Mouse (Mus musculus): ENCODE results near the gene Ttf2. TPM values are rescaled to one million over a fixed set of nuclear protein-coding genes. Genes with fewer than 3 reads are reported as not detected.

The Ttf2 gene
- total RNA-seq, 1 experiment from 2014 or later, result 14.4 TPM

DNA sequence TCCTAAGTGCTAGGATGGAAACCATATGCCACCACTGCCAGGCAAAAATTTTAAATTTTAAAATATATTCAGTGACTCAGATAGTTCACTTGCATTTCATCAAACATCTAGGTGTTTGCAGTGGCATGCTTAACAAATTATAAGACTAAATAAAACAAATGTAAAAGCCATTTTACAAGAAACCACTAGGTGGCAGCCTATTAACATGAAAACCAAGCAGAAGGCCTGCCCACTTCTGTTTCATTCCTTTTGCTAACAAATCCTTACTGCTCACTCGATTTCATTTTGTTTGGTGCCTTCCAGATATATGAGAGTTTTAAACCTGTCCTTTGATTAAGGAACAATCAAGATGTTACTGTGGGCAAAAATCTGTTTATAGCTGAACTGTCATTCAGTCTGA is 4.4 kb upstream of the Ttf2 start:
- no peak for DNase-seq

DNA sequence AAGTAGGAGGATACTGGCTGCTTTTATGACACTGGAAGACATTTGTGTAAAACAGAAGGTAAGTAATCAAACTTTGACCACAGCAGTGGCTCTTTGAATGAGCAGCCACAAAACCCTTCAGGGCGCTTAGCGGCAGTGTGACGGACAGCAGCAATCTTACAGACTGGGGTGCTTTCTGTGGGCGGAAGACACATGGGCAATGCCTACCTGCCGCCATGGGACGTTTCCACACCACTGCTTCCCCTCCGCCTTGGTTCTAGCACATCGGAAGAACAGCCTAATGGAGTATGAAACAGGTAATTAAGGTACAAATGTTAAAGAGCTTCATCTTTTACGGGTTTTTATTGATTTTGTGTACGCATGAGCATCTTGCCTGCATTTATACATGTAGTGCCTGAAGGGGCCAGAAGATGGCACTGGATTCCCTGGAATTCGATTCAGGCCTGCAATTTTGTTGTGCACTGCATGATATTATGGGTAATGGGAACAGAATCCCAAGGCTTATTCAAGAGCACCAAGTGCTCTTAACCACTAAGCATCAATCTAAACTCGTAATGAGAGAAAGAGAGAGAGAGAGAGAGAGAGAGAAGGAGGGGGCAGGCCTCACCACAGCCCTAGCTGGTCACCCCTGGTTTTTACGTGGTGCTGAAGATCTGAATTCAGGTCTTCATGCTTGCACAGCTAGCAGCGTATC is 5.5 kb downstream of the Ttf2 start:
- peak; percentile 29 for DNase-seq

DNA sequence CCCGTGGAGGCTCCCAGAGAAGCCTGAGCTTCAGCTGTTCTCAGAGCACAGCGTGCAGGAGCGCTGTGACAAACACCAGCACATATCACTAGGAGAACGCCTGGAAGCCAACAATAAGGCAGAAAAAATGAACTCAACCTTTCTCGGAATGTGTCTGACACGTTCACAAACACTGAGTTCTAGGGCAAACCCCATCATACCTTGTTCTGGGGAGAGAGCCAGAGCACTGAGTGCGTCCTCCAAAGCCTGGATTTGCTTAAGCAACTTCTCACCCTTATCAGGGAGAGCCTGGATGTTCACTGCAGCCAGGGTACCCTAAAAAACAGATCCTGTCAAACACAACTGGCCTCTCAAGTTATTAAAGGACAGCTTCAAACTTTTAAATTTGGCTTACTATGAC is 8.0 kb downstream of the Ttf2 start:
- DNase-seq, result no peak

DNA sequence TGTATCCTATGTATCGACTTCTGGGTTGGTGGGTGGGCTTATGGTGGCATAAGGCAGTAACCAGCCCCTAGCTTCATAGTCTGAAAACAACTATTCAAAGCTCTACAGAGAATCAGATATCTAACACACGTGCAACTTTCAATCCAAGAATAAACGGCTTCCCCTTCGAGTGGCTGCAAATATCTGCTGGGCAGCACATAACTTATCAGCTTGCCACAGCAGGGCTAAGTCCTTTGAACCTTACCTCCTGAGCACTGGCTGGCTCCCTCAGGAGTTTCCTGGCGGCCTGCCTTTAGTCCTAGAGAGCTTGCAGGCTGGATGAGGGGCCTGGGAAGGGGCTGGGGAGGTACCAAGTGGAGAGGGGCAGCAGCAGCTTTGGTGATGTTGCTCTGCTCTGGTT is 8.5 kb downstream of the Ttf2 start:
- no peak for DNase-seq

DNA sequence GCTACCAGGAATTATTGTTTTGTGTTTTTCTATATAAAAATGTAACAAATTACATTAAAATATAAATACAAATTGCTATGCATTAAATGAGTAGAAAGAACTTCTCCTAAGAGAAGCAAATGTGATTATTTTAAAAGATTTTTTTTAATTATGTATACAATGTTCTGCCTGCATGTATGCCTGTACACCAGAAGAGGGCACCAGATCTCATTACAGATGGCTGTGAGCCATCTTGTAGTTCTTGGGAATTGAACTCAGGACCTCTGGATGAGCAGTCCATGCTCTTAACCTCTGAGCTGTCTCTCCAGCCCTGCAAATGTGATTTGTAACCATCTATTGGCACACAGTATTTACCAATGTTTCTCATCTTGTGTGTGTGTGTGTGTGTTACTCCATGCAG is 14.8 kb downstream of the Ttf2 start:
- DNase-seq, result no peak

DNA sequence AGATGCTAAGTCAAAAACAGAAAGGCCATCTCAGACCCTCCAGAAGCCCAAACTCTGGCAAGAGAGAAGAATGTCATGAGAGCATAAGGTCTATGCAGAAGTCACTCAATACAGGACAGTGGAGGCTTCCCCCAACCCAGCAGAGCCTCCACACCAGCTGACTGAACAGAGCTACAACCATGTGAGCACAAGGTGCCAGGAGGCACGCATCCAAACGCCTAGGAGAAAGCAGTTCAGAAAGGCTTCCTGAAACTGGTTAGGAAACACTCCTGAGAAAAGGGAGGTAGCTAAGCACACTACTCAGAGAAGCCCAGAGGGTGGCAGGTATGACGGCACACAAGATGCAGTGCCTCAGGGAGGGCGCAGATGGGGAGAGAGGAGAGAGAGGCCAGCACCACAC is 17.9 kb downstream of the Ttf2 start:
- DNase-seq, result no peak

DNA sequence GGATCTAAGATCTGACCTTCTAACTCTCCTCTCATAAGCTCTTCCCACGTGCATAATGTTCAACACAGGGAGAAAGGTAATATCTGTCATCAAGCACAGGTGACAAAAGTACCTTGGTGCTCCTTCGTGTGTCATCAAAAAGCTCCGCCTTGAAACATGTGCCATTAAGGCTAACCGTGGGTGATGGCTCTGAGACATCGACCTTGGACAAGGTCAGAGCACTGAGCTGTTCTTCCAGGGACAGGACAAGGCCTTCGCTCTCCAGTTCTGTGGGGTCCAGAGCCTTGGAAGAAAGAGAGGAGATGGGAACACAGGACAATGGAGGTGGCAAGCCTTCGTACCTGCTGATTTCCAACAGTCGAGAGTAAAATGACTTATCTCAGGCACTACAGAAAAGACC is 22.2 kb downstream of the Ttf2 start:
- no peak for DNase-seq

DNA sequence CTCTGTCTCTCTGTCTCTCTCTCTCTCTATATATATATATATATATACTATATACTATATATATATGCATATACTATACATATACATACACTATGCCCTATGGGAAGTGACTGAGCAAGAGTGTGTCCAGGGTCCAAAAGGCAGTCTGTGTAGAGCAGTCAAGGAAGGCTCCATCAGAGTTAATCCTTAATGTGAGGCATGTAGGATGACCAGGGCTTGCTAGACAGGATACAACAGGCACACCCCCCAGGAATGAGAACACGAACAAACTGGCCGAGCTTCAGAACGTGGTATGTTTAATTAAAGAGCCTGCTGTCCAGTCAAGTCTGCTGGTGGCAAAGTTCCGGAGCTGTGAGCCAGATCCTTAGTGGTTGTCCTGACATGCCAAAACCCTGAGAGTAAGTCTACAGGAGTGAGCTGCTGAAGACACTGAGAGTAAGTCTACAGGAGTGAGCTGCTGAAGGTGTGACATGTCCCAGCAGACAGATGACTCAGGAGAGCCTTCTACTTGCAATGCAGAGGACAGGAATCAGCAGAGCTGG is 28.9 kb downstream of the Ttf2 start:
- no peak for DNase-seq

DNA sequence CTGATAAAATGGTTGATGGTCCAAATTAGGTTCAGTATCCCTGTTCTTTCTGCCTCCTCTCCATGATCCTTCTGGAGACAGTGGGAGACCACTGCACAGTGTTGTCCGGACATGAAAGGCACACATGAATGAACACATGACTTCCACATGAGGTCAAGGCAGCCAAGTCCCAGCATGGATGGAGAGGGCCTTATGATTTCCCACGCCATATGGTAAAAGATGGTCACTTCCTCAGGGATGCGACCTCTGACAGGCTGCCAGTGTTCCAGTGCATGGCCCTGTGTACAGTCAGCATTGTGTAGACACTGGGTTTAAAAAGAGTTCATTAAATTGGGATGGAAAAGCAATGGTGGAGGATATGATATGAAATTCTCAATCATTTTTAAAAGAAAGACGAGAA is 31.3 kb downstream of the Ttf2 start:
- no peak for DNase-seq

DNA sequence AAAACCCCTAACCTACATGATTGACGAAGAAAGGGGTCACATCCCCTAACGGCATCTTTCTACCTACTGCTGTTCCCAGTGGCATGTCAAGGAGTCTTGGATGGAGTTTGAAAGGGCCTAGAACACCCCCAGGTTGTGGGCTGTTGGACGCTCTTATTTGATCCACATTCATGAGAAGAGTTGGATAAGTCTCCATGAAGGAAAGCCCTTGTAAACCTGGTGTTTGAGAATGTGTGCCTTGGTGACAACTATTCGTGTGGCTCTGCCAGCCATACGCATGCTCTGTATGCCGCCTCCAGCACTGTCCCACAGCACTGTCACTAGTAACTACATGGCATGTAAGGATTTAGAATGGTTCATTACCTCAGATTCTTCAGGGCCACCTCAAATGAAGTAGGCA is 33.3 kb downstream of the Ttf2 start:
- no peak for DNase-seq

DNA sequence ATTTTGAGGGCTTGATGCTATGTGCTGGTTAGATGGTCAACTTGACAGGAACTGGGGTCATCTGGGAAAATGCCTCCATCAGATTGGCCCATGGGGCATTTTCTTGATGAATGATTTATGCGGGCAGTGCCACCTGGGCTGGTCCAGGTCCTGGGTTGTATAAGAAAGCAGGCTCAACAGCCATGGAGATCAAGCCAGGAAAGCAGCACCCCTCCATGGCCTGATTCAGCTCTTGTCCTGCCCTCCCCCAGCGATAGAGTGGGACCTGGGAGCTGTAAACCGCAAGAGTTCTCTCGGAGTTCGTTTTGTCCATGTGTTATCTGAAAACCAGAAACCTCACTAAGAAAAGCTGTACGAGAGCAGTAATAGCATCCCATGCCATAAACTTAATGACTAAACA is 33.9 kb downstream of the Ttf2 start:
- DNase-seq, result no peak

DNA sequence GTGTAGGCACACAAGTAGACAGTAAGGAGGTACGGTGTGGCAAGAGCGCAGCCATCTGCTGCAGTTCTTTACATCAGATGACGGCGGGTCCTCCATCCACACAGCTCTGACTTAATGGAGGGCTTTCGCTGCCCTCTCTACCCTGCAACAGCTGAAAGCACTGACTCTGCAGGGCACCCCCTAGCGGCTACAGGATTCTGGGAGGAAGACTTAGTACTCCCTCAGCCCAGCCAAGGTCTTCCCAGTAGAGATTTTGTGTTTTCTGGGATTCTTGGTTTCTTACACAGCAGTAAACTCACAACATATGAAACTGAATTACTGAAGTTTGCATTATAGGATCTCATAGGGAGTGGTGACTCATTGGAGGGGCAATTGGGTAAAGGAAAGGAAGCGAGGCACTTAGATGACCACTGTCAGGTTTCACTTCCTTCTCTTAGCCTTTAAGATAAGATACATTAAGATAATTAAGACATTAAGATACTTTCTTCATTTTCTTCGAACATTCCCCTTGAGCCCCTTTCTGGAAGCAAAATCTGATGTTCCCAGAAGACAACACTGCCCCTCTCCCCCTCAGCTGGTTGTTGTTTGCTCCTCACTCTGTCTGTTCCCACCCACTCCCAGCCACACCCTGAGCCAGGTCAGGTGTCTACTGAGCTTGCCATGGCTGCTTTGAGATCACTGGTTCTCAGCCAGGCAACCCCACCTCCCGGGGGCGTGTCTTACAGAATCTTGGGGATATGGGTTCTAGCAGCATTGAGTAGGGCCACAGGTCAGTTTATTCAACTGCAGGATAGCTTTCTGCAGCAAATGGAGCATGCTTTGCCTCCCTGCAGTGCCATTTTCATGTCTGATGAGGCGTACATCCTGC is 37.2 kb downstream of the Ttf2 start:
- DNase-seq, result no peak

DNA sequence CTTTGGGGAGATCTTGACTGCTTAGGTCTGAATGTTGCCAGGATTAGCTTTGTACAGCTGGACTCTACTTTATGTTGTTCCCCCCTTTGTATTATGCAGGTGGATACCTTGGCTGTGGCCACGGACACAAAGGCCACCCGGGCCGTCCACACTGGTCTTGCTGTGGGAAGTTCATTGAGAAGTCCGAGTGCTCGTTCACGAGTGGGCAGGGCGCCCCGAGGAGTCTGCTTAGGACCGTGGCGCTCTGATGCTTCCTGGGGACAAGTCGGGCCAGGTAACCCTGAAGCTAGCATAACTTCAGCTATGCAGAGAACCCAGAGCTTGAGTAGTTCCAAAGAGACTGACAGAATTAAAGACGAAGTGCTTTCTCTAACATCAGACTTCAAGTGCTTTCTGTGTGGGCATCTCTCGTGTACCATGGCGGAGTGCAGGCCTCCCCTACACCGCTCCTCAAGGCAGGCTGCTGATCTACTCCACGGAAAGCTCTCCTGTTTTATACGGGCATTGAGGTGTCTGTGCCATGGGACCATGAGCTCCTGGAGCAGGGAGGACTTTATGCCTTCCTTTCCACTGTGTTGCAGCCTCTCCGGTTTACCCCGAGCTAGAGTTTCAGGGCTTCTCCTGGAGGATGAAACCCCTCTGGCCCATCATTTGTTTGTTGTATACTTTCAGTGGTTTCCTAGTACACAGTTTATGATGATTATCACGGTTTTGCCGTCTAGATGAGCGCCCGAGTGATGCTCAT is 38.0 kb downstream of the Ttf2 start:
- no peak for DNase-seq

DNA sequence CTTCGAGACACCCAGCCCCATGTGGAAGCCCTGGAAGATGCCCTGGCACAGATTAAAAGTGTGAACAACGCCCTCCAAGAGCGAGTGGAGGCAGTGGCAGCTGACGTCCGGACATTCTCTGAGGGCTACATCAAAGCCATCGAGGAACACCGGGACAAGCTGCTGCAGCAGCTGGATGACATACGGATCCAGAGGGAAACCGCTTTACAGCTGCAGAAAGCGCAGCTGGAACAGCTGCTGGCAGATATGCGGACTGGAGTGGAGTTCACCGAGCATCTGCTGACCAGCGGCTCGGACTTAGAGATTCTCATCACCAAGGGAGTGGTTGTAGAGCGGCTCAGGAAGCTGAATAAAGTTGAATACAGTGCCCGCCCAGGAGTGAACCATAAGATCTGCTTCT is 44.3 kb downstream of the Ttf2 start:
- DNase-seq, result no peak

DNA sequence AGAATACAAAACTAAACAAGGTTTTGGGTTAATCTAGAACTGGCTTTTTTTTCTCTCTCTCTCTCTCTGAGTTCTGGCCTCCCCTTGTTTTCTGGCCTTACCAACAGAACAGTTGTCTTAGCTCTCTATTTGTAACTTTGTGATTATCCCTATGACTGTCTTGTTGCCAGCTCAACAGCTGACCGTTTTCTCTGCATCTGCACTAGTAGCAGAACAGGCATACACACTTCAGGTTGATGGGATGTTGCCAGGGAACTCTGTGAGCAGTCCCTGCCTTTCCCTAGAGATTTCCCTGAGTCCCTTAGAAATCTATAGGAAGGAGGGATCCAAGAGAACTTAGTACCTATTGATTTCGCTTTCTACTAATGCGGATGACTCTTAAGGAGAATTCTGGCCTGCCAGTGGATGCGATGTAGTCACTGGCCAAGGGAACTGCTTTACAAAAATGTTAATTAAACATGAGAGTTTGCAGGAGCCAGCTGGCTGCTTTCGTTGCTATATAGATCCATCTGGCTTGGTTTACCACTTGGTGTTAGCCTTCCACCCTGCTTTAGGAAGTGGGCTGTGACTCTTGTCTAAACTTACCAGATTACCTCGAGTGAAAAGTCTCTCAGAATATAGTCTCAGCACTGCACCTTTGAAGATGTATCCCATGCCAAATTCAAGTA is 45.3 kb downstream of the Ttf2 start:
- DNase-seq, result no peak

DNA sequence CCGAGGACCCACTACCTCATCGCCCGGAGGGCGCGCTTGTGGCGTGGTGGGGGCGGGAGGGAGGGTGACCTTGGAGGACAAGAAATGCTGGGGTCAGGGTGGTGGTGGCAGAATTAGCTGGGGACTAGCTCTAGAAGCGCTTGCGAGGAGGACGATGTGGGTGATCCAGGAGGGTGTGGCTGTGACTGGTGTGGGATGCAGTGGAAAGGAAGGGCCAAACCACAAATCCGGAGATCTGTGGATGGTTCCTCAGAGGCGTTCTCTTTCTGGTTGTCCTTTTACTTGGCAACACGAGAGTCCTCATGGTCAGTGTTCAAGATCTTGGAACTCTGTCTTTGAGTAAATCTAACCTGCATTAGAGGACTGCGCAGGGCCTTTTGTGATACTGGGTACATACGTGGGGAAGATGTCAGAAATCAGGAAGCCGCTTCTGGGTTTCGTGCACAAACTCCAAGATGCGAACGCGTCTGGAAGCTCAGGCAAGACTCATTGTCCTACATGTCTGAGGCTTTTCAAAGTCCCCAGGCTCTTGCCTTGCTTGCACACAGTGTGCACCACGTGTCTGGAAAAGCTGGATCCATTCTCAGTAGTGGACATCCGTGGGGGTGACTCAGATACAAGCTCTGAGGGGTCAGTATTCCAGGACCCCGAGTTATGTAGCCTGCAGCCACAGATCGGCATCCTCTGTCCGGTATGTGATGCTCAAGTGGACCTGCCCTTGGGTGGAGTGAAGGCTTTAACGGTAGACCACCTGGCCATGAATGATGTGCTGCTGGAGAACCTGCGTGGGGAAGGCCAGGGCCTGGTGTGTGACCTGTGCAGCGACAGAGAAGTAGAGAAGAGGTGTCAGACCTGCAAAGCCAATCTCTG is 46.7 kb downstream of the Ttf2 start:
- no peak for DNase-seq

DNA sequence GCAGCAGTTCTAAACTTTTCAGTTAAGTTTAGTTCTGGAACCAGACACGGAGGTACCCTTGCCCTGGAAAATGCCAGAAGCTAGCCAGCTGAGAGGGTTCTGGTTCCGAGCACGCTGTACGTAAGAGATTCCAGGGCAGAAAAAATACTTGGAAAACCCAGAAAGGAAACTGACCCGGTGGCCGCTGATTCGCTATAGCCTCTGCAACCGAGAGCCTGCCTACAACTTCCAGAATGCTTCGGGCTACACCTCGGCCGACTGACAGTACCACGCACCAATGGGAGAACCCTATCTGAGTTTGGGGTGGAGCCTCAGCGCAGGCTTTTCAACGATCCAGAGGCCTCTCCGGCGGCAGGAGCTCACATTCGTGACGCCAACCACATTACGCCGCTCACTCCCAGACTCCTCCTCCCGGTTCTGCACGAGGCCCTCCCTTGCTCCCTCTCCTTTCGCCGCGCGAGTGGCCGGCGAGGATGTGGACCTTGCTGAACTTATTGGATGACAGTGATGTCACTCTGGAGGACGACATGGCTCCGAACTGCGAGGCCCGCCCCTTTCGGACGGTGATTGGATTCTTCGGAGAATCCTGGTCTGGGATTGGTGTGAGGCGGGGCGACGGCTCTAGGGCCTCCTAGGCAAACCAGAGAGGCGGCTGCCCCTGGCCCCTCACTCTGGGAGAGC is 47.5 kb downstream of the Ttf2 start, which contains the start of gene Trim45:
Gene Trim45 (plus strand): TSS at position 378 of the 681 bp plus-strand sequence.
- peak; percentile 95 for DNase-seq

DNA sequence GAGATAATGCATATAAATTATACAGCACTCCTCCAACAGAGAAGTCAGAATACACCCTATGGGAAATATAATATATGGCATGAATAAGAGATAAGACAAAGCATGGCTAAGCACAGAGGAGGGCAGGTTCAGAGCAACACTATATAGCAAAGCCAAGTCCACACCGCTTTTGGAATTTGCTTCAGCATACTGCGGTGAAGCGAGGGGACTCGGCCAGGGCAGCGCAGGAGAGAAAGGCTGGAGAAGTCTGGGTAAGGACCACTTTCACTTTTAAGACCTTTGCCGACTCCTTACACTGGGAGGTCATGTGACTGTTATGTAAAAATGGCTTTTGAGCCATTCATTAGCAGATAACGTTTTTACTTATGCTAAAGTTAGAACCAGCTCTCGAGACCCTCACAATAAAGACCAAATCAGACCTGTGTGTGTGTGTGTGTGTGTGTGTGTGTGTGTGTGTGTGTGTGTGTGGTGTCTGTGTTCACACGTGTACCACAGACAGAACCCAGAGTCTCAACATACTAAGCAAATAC is 48.8 kb downstream of the Ttf2 start:
- no peak for DNase-seq

DNA sequence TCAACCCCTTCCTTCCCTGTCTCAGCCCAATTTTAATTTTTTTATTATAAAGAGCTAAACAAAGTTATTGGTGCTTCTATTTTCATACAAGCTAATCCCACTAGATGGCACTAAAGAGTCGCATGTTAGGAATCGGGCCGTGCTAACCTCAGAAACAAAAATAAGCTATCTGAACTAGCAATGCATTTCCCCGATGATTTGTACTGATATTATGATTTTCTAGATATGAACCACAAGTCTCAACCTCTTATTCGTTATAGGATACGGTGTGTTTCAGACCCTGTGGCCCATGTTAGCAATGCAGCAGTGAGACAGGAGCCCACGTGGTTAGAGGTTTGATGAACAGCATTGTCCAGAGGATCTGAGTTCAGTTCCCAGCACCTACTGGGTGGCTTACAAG is 52.6 kb downstream of the Ttf2 start:
- no peak for DNase-seq

DNA sequence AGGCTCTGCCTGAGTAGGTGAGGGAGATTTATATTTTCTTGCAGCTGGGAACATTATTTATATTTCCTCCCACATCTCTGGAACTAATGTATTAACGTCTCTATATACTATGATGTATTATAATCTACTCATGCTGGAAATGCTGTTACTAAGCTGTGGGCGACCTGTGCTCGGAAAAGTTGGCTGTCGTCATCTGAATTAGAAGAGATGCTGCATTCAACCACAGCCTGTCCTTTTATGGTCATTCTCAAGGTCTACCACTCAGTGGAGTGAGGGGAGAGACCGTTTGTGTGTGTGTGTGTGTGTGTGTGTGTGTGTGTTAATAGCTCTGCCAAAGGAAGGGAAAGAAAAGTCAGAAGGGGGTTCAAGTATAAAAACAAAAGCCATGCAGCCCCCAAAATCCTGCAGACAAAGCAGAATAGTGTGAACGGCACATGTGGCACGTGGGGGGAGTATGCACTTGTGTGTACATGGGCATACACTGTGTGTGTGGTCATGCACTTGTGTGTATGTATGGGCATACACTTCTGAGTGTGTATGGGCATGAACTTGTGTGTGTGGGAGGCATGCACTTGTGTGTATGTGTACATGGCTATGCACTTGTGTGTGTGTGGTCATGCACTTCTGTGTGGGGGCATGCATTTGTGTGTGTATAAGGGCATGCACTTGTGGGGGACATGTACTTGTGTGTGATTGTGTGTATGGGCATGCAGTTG is 57.8 kb downstream of the Ttf2 start:
- DNase-seq, result peak; percentile 25

Data from adrenal gland, postnatal 25 days (tissue).